Mouse (Mus musculus) liver, adult 2 months (tissue): ENCODE measurements around the gene Nat14.

Experiments
- CTCF ChIP-seq: fragments of 200-500 bp; IDR thresholded peaks from 2 replicates; pipeline ENCODE4 v1.5.1; 2011; ENCODE audit warnings: low read depth, low read length, control low read depth
- POLR2A ChIP-seq: fragments of 200-500 bp; IDR thresholded peaks from 2 replicates; pipeline ENCODE4 v1.6.1; 2011; ENCODE audit warnings: low read length, control low read depth; ENCODE audit not compliant: insufficient read depth; ENCODE audit errors: extremely low read depth

- TF ChIP-seq CTCF: no peak
- no peak for TF ChIP-seq POLR2A
These were observed 5.0 kb downstream of the Nat14 start for GRCm38 (mm10) chr7:4926849-4927248.
